23 mouse cellular contexts compared by ENCODE assay signal in genomic region chr9:14652761-14653160, GRCm38 (mm10). TPM values are rescaled to one million over a fixed set of nuclear protein-coding genes. Genes with fewer than 3 reads are reported as not detected.
DNase-seq lines count a peak whose midpoint lies in the region; ATAC-seq lines count a peak whose summit lies in the region.
"Had no signal": no experiment of that assay in that cellular context is flagged by ENCODE, and none has a peak within 500 bp of the region (broad histone marks: within the 10 kb centered on the region; RNA-seq: fewer than 3 reads in every experiment).

No protein-coding gene starts in this region.

- H3K27me3 ChIP-seq in heart, embryonic 10.5 days (ENCODE audit: insufficient read depth, poor library complexity, severe bottlenecking), result no peaks in the 10 kb centered on the region
- H3K27me3 ChIP-seq: CH12.LX; embryonic facial prominence, embryonic 15.5 days; heart, embryonic 12.5 days; hindbrain, embryonic 15.5 days; Patski had no signal

- no peaks in the 10 kb centered on the region for H3K9me3 ChIP-seq in heart, embryonic 10.5 days
- H3K9me3 ChIP-seq: embryonic facial prominence, embryonic 15.5 days; forebrain, embryonic 10.5 days; heart, embryonic 12.5 days; hindbrain, embryonic 15.5 days had no signal

- H3K4me1 ChIP-seq in heart, embryonic 10.5 days, result peaks cover 4% of the 10 kb centered on the region
- H3K4me1 ChIP-seq: embryonic facial prominence, embryonic 15.5 days; forebrain, embryonic 10.5 days; hindbrain, embryonic 15.5 days had no signal

- 47% methylated on average over 1 of the region's 1 CpGs for WGBS in heart, embryonic 10.5 days

- 0 out of 2 replicates have a peak overlapping the region, but pooled peaks have one; percentile 7 for H3K27ac ChIP-seq in heart, embryonic 10.5 days
- H3K27ac ChIP-seq: embryonic facial prominence, embryonic 15.5 days; forebrain, embryonic 10.5 days; heart, adult 2 months; hindbrain, embryonic 15.5 days had no signal

- H3K4me3 ChIP-seq in heart, embryonic 10.5 days, result no peak overlapping the region
- H3K4me3 ChIP-seq: embryonic facial prominence, embryonic 15.5 days; erythroblast, embryonic 14.5 days; forebrain, embryonic 10.5 days; heart, adult 2 months; heart, embryonic 12.5 days; hindbrain, embryonic 15.5 days had no signal

- ATAC-seq in megakaryocyte progenitor cell, adult 5-6 weeks (replicated peaks; ENCODE audit: poor library complexity), result no peak
- ATAC-seq: activated CD4-positive, CD25-positive, alpha-beta regulatory T cell, adult 4 months; forebrain, embryonic 14.5 days; Patski had no signal

- no peak for DNase-seq in heart, embryonic 10.5 days (ENCODE audit: low spot score)
- DNase-seq in heart, postnatal 14 days, result no peak
- peak; percentile 92 for DNase-seq in adipocyte (ENCODE audit: low spot score)
- peak; percentile 47 to 65 for DNase-seq in gastrocnemius, adult 8-10 months (ENCODE audit: low spot score in 2 of 2)
- peak; percentile 51 for DNase-seq in skeletal muscle tissue, adult 2 months (ENCODE audit: low read depth, low spot score)
- DNase-seq: adrenal gland, adult 2 months; adrenal gland, postnatal 36 days; cerebellum, adult 11 months; cerebellum, adult 8-10 months; cerebellum, postnatal 14 days; embryo, embryonic 11 days; heart, adult 2 months; heart, postnatal 36 days had no signal

- H3K36me3 ChIP-seq in heart, embryonic 10.5 days, result no peaks in the 10 kb centered on the region
- H3K36me3 ChIP-seq: embryonic facial prominence, embryonic 15.5 days; forebrain, embryonic 10.5 days; heart, embryonic 12.5 days; hindbrain, embryonic 15.5 days had no signal

- intact Hi-C loops in heart, postnatal 14 days (cut with DNase I), result no loop called here

RNA-seq across cellular contexts. Expression of gene Amotl1, which starts 7.9 kb away (rescaled TPM):
- 16.8 and 18.6 TPM in 2 replicates for polyA plus RNA-seq in heart, embryonic 10.5 days (2016; fragmentation: Nextera tagmentation; extraction: Ambion mirVana)
- 10 to 100 TPM; 54.1 to 55.8 TPM for total RNA-seq in heart, postnatal 14 days (2021)
- total RNA-seq in gastrocnemius, adult 8-10 months (2022), result 100 to 1,000 TPM; 324 to 412 (median 352) TPM
- total RNA-seq in megakaryocyte progenitor cell, adult 5-6 weeks (2015), result not detected in 2 replicates
- 0.24 TPM in 1 of 2 replicates, not detected in the other for total RNA-seq in megakaryocyte progenitor cell, adult 5-6 weeks (2017)

Comparison
In these comparisons a context has a peak if more than half of its experiments do, and no peak if none do; other contexts are left out.
1. DNase-seq: peak in adipocyte (single experiment), gastrocnemius, adult 8-10 months (2 of 2) and skeletal muscle tissue, adult 2 months (single experiment); none in heart, embryonic 10.5 days (single experiment) and heart, postnatal 14 days (0 of 2).
2. RNA of gene Amotl1, which starts 7.9 kb away (total RNA-seq): 324 to 412 TPM in gastrocnemius, adult 8-10 months and 54.1 to 55.8 TPM in heart, postnatal 14 days; 0.24 TPM in megakaryocyte progenitor cell, adult 5-6 weeks; every median in the first group is over 10 times any median in the second.